Mouse (Mus musculus) myocyte (in vitro differentiated cells): ENCODE data around the gene Phf14.

ENCODE experiments used
- CEBPB ChIP-seq: IDR thresholded peaks from 2 replicates; pipeline ENCODE4 v1.6.1; 2011; ENCODE audit warnings: mild to moderate bottlenecking, moderate library complexity; ENCODE audit not compliant: poor library complexity, insufficient read depth, severe bottlenecking
- POLR2A ChIP-seq: IDR thresholded peaks from one replicate; pipeline ENCODE4 v1.6.1; 2011; ENCODE audit warnings: low read depth, mild to moderate bottlenecking, control low read depth, moderate library complexity; ENCODE audit not compliant: insufficient read length
- TCF12 ChIP-seq: IDR thresholded peaks from one replicate; pipeline ENCODE4 v1.6.1; 2011; ENCODE audit warnings: mild to moderate bottlenecking, control low read depth; ENCODE audit not compliant: poor library complexity, insufficient read depth, severe bottlenecking
- TCF3 ChIP-seq: IDR thresholded peaks from one replicate; pipeline ENCODE4 v1.6.1; 2011; ENCODE audit warnings: low read depth, control low read depth; ENCODE audit not compliant: insufficient read length

- no peak for TF ChIP-seq POLR2A
- no peak for TF ChIP-seq TCF12
- TF ChIP-seq CEBPB, result no peak
- no peak for TF ChIP-seq TCF3
Observed at GRCm38 (mm10) chr6:12125031-12125803, 217.6 kb downstream of the Phf14 start.
